Mouse (Mus musculus): ENCODE data around the gene Crhbp. TPM values are rescaled to one million over a fixed set of nuclear protein-coding genes. Genes with fewer than 3 reads are reported as not detected.

The Crhbp gene
- polyA plus RNA-seq (2016; fragmentation: Nextera tagmentation; extraction: Ambion mirVana) = 0.41 and 0.65 TPM in 2 replicates

- no peaks in the 10 kb centered on the region for H3K9me3 ChIP-seq
- H3K4me3 ChIP-seq (replicated peaks) = peak within 1 kb of the TSS; percentile 48
- 51% methylated on average over 11 of the region's 11 CpGs for WGBS
- peak within 1 kb of the TSS; percentile 56 for H3K9ac ChIP-seq
- H3K4me1 ChIP-seq = peaks cover 19% of the 10 kb centered on the region; the same call in 1 of the 2 replicates
- peak within 1 kb of the TSS; percentile 90 for H3K4me2 ChIP-seq
- peaks cover 38% of the 10 kb centered on the region for H3K27me3 ChIP-seq
- H3K36me3 ChIP-seq (replicated peaks) = no peaks in the 10 kb centered on the region
- H3K27ac ChIP-seq = no peak within 1 kb of the TSS
- ATAC-seq (ENCODE audit: low FRiP score) = no peak
These were observed at the start of gene Crhbp for GRCm38 (mm10) chr13:95444824-95445223. Crhbp (minus strand) TSS chr13:95444924.

GRCm38 (mm10) chr13:95493296-95493695 is 48.6 kb upstream of the Crhbp start:
- no peak for ATAC-seq (ENCODE audit: low FRiP score)
- WGBS = 79% methylated on average over 5 of the region's 5 CpGs

GRCm38 (mm10) chr13:95491327-95491726 is 46.6 kb upstream of the Crhbp start:
- H3K9ac ChIP-seq = no peak overlapping the region
- no peaks in the 10 kb centered on the region for H3K36me3 ChIP-seq (replicated peaks)
- no peaks in the 10 kb centered on the region for H3K9me3 ChIP-seq
- 68% methylated on average over 11 of the region's 11 CpGs for WGBS
- H3K27me3 ChIP-seq = no peaks in the 10 kb centered on the region
- no peak overlapping the region for H3K4me2 ChIP-seq
- no peaks in the 10 kb centered on the region; the same call in 1 of the 2 replicates for H3K4me1 ChIP-seq
- H3K4me3 ChIP-seq (replicated peaks) = no peak overlapping the region
- no peak overlapping the region for H3K27ac ChIP-seq
- ATAC-seq (ENCODE audit: low FRiP score) = no peak

More at GRCm38 (mm10) chr13:95493296-95493695, 48.6 kb upstream of the Crhbp start:
- H3K4me2 ChIP-seq = no peak overlapping the region
- no peaks in the 10 kb centered on the region; the same call in 1 of the 2 replicates for H3K4me1 ChIP-seq
- no peak overlapping the region for H3K4me3 ChIP-seq (replicated peaks)
- no peaks in the 10 kb centered on the region for H3K9me3 ChIP-seq
- H3K9ac ChIP-seq = no peak overlapping the region
- H3K36me3 ChIP-seq (replicated peaks) = no peaks in the 10 kb centered on the region
- no peaks in the 10 kb centered on the region for H3K27me3 ChIP-seq
- H3K27ac ChIP-seq = no peak overlapping the region

GRCm38 (mm10) chr13:95484664-95485063 is 39.9 kb upstream of the Crhbp start:
- WGBS = 38% methylated on average over 5 of the region's 5 CpGs

GRCm38 (mm10) chr13:95481428-95481827 is 36.7 kb upstream of the Crhbp start:
- H3K9ac ChIP-seq = no peak overlapping the region
- no peaks in the 10 kb centered on the region for H3K27me3 ChIP-seq
- H3K27ac ChIP-seq = no peak overlapping the region
- peak; percentile 71; the same call in 1 of the 2 replicates for ATAC-seq (ENCODE audit: low FRiP score)
- H3K9me3 ChIP-seq = no peaks in the 10 kb centered on the region
- H3K36me3 ChIP-seq (replicated peaks) = no peaks in the 10 kb centered on the region
- H3K4me1 ChIP-seq = no peaks in the 10 kb centered on the region
- no peak overlapping the region for H3K4me3 ChIP-seq (replicated peaks)
- H3K4me2 ChIP-seq = no peak overlapping the region
- WGBS = 19% methylated on average over 4 of the region's 4 CpGs

More at GRCm38 (mm10) chr13:95484664-95485063, 39.9 kb upstream of the Crhbp start:
- Histone ChIP-seq H3K27ac (peak overlapping the region; percentile 26; the same call in 1 of the 2 replicates), H3K36me3 (replicated peaks) (no peaks in the 10 kb centered on the region), H3K4me2 (no peak overlapping the region), H3K4me3 (replicated peaks) (no peak overlapping the region), H3K9me3 (no peaks in the 10 kb centered on the region), H3K9ac (no peak overlapping the region), H3K27me3 (no peaks in the 10 kb centered on the region), H3K4me1 (no peaks in the 10 kb centered on the region)
- no peak for ATAC-seq (ENCODE audit: low FRiP score)

GRCm38 (mm10) chr13:95478671-95479413 is 34.1 kb upstream of the Crhbp start, which contains the start of gene S100z:
S100z (minus strand) TSS chr13:95478721.
- Histone ChIP-seq H3K27ac (no peak within 1 kb of the TSS), H3K4me3 (replicated peaks) (no peak within 1 kb of the TSS), H3K36me3 (replicated peaks) (no peaks in the 10 kb centered on the region), H3K4me1 (no peaks in the 10 kb centered on the region), H3K9ac (no peak within 1 kb of the TSS), H3K4me2 (no peak within 1 kb of the TSS), H3K9me3 (no peaks in the 10 kb centered on the region), H3K27me3 (no peaks in the 10 kb centered on the region)
- no peak for ATAC-seq (ENCODE audit: low FRiP score)
- WGBS = 89% methylated on average over 21 of the region's 21 CpGs

- Histone ChIP-seq H3K27me3 (no peaks in the 10 kb centered on the region), H3K27ac (no peak overlapping the region), H3K9ac (no peak overlapping the region), H3K4me3 (replicated peaks) (no peak overlapping the region), H3K4me2 (no peak overlapping the region), H3K36me3 (replicated peaks) (no peaks in the 10 kb centered on the region), H3K4me1 (no peaks in the 10 kb centered on the region), H3K9me3 (no peaks in the 10 kb centered on the region)
- 77% methylated on average over 6 of the region's 6 CpGs for WGBS
- ATAC-seq (ENCODE audit: low FRiP score) = no peak
These were observed 32.4 kb upstream of the Crhbp start for GRCm38 (mm10) chr13:95477173-95477572.

GRCm38 (mm10) chr13:95475124-95475523 is 30.4 kb upstream of the Crhbp start:
- no peak for ATAC-seq (ENCODE audit: low FRiP score)
- H3K4me2 ChIP-seq = no peak overlapping the region
- 77% methylated on average over 7 of the region's 7 CpGs for WGBS

GRCm38 (mm10) chr13:95474294-95474693 is 29.6 kb upstream of the Crhbp start:
- no peak for ATAC-seq (ENCODE audit: low FRiP score)
- Histone ChIP-seq H3K36me3 (replicated peaks) (no peaks in the 10 kb centered on the region), H3K9me3 (no peaks in the 10 kb centered on the region), H3K27me3 (no peaks in the 10 kb centered on the region), H3K27ac (no peak overlapping the region), H3K4me1 (no peaks in the 10 kb centered on the region), H3K4me3 (replicated peaks) (no peak overlapping the region), H3K9ac (no peak overlapping the region), H3K4me2 (no peak overlapping the region)
- 84% methylated on average over 3 of the region's 3 CpGs for WGBS

More at GRCm38 (mm10) chr13:95475124-95475523, 30.4 kb upstream of the Crhbp start:
- Histone ChIP-seq H3K36me3 (replicated peaks) (no peaks in the 10 kb centered on the region), H3K4me3 (replicated peaks) (no peak overlapping the region), H3K9ac (no peak overlapping the region), H3K27ac (no peak overlapping the region), H3K4me1 (no peaks in the 10 kb centered on the region), H3K27me3 (no peaks in the 10 kb centered on the region), H3K9me3 (no peaks in the 10 kb centered on the region)

- Histone ChIP-seq H3K27ac (no peak overlapping the region), H3K9ac (no peak overlapping the region), H3K9me3 (no peaks in the 10 kb centered on the region), H3K27me3 (no peaks in the 10 kb centered on the region), H3K4me2 (no peak overlapping the region), H3K36me3 (replicated peaks) (no peaks in the 10 kb centered on the region), H3K4me3 (replicated peaks) (no peak overlapping the region), H3K4me1 (no peaks in the 10 kb centered on the region)
- WGBS = 76% methylated on average over 2 of the region's 2 CpGs
- ATAC-seq (ENCODE audit: low FRiP score) = no peak
These were observed 26.2 kb upstream of the Crhbp start for GRCm38 (mm10) chr13:95470970-95471369.

GRCm38 (mm10) chr13:95451529-95451928 is 6.8 kb upstream of the Crhbp start:
- Histone ChIP-seq H3K4me1 (no peaks in the 10 kb centered on the region), H3K27me3 (peaks cover 3% of the 10 kb centered on the region; the same call in 1 of the 2 replicates), H3K27ac (no peak overlapping the region), H3K9me3 (no peaks in the 10 kb centered on the region), H3K4me2 (no peak overlapping the region), H3K36me3 (replicated peaks) (no peaks in the 10 kb centered on the region), H3K4me3 (replicated peaks) (no peak overlapping the region), H3K9ac (no peak overlapping the region)
- 82% methylated on average over 2 of the region's 2 CpGs for WGBS
- no peak for ATAC-seq (ENCODE audit: low FRiP score)

GRCm38 (mm10) chr13:95450636-95451210 is 6.0 kb upstream of the Crhbp start:
- no peak overlapping the region for H3K4me3 ChIP-seq (replicated peaks)
- H3K4me1 ChIP-seq = no peaks in the 10 kb centered on the region
- ATAC-seq (ENCODE audit: low FRiP score) = no peak
- H3K27ac ChIP-seq = no peak overlapping the region
- peaks cover 8% of the 10 kb centered on the region for H3K27me3 ChIP-seq
- no peaks in the 10 kb centered on the region for H3K36me3 ChIP-seq (replicated peaks)
- WGBS = 92% methylated on average over 9 of the region's 9 CpGs
- no peaks in the 10 kb centered on the region for H3K9me3 ChIP-seq
- H3K9ac ChIP-seq = no peak overlapping the region
- no peak overlapping the region for H3K4me2 ChIP-seq
